Mouse (Mus musculus) hematopoietic stem cell, adult 5-6 weeks (primary cell): ENCODE data around the gene Rap1gap2. TPM values are rescaled to one million over a fixed set of nuclear protein-coding genes. Genes with fewer than 3 reads are reported as not detected.
"Not testable (repeated sequence)": the region's sequence is repeated elsewhere in the genome, so short reads cannot be mapped to it uniquely, and the experiment has no call there.

Source experiments
- ATAC-seq, 2 experiments: fragments of 125-278 bp in 1 of 2; replicated peaks in 1 of 2; 2 replicates each; pipeline ENCODE4 v1.8.0; 2016 to 2017; ENCODE audit warnings: inconsistent platforms in 2 of 2, mild to moderate bottlenecking in 2 of 2, moderate number of reproducible peaks in 2 of 2, low read depth in 1 of 2, moderate TSS enrichment in 1 of 2; ENCODE audit not compliant: low FRiP score in 2 of 2, poor library complexity in 2 of 2, severe bottlenecking in 2 of 2, insufficient read depth in 1 of 2, low TSS enrichment in 1 of 2
- total RNA-seq: library from RNA; stranded (forward); fragments of 172-1452, 232-1000 nt; gene quantifications from 2 replicates; pipeline ENCODE4 v1.2.3, GENCODE M21; 2017

Gene Rap1gap2
- total RNA-seq, 1 experiment from 2014 or later = 2.1 TPM

DNA sequence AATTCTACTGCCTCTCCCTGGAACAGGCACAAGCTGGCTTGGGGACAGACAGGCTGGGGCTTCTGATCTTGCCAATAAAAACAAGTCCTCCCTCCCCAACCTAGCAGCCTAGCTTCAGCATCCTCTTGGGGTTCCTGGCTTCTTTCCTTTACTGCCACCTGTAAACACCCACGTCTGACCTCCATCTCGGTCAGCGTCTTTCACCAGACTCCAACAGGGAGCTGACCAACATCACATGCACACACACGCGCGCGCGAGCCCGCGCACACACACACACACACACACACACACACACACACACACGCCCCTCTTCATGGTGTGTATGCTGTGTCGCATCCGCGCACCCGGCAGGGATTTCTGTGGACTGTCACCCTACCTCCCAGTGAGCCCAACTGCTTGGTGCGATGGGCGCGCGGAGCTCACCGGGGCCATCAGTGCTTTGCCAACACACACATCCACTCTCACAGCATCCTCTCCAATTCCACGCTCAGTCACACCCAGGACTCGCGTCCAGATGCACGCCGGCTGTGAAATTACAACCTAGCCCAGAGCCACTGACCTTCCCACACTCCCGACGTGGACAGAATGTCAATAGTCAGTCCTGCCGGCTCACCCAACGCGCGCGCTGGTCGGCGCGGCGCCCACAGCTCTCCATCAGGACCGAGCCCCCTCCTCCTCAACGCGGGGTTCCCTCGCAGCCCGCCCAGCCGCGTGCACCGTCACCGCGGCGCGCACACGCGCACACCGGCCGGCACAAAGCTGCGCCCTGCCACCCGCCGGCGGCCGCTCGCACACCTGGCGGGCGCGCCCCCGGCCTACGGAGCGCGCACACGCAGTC lies 21.1 kb downstream of the Rap1gap2 start:
- ATAC-seq = no peak

DNA sequence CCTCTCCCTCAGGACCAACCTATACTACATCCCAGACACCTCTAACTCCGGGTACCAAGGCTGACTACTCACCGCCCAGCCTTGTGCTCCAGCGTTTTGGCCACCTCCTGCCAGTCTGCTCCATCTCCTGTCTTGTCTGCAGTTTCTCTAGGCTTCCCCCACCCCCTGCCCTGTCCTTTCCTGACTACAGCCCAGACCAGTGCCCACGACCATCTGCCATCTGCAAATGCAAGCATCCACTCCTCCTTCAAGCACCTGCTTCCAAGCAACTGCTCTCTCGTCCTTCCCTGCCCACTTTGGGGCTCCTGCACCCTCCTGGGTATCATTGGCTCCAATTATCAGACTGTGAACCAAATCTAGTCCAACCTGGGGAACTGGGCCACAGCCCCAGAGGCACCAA lies 24.3 kb downstream of the Rap1gap2 start:
- no peak for ATAC-seq

DNA sequence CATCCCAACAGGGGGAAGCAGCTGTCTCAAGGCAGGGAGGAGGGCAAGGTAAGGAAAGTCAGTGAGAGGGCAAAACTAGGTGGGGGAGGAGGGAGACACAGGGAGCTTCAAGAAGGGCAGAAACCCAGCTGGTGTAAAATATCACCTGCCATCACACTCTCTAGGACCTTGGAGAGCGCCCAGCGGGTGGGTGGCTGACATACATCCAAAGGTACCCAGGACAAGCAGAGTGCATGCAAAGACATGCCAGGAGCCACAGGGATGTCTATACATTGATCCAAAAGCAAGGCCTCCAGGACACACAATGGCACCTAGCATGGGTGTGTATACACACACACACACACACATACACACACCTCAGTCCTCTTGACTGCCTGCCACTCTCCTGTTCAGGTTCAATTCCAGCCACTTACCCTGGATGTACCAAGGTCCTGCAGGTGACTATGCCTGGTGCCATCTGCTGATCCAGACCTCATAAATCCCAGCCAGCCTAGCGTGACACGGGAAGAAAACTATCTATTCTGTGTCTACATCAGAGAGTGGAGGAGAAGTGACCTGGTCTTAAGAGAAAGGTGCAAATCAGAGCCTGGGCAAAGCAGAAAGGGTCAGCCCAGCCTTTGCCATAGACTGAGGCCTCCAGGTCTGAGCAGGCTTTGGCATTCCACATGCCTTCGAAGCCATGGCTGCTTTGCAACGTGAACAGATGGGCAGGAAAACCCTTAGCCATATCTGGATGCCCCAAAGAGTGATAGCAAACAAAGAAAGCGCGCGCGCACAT lies 25.6 kb downstream of the Rap1gap2 start:
- peak; percentile 38 to 40; a peak in 3 of 4 replicates for ATAC-seq

DNA sequence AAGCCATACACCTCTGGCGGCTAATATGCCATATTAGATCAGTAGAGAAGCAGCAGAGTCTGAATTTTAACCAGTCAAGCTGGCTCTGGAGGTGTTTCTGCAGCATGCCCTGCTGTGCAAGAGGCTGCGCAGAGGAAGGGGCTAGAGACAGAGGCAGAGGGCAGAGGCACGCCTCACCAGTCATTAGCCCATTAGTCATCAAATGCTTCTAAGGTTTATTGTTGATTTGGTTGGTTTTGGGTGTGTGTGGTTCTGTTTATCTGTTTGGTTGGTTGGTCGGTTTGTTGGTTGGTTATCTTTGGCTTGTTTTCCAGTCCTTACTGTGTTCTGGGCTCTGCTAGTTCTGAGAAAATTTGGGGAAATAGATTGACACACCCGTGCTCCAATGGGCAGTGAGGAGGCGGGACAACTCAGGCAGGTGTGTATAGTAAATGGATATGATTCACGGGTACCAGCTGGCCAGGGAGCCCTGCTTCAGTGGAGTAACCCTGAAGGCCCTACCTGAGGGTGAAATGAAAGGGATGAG lies 26.8 kb downstream of the Rap1gap2 start:
- ATAC-seq = no peak

DNA sequence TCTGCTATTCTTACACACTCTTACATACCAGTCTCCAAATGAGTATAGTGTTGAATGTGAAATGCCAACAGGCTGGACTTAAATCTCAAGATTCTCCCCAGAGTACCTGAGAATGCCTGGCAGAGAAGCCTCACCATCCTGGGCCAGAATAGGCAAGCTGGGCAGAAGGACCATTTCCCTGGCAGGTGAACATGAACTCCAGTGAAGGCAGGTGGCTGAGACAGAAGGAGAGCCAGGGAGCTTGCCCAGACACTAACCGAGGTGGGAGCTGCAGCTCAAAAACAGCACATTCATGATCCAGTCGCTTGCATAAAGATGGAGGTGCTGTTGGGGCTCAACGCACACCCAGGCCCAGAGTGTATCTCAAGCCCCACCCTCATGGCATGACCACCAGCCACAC lies 28.3 kb downstream of the Rap1gap2 start:
- no peak for ATAC-seq

DNA sequence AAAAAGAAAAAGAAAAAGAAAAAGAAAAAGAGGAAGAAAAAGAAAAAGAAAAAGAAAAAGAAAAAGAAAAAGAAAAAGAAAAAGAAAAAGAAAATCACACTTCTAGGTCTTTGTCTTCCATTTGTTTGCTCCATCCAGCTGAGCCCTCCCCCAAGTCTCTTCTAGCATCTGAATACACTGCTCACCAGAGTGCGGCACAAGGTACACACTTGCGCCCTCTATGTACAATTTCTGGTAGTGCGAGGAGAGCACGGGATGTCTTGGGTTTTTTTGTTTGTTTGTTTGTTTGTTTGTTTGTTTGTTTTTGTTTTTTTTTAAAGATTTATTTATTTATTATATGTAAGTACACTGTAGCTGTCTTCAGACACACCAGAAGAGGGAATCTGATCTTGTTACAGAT lies 29.4 kb downstream of the Rap1gap2 start:
- not testable (repeated sequence) for ATAC-seq

DNA sequence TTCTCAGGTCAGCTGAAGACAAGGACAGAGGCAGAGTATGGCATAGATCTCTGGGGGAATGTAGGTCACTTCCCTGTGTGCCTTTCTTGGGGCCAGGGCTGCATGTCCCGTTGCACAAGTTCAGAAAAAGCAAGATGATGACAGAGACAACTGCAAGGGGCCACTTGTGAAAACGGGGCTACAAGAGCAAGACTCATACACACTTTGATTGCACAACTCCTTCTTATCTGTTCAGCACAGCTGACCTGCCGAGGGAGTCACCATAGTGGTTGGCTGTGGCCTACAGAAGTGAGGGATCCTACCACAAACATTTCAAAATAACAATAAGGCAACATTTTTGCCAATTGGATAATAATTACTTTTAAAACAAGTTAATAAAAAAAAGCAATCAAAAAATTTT lies 33.6 kb downstream of the Rap1gap2 start:
- peak; percentile 4 to 26; a peak in 1 of 4 replicates for ATAC-seq

DNA sequence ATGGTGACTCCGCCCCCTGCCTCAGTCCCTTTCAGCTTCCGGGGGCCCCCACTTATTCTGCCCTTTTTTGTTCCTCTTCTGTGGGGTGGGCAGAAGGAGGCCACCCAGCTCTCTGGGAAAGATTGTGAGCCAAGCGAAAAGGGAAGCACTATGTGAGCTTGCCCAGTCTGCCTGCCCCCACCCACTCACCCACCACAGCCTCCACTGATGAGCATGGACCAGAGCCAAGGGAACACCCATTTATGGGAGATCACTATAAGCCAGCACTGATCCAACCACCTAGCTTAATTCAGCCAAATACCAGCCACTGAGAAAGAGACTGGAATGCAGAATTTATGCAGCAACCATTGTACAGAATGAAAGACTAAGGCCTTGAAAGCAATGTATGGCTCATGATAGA lies 34.8 kb downstream of the Rap1gap2 start:
- ATAC-seq = peak; percentile 64 to 77

DNA sequence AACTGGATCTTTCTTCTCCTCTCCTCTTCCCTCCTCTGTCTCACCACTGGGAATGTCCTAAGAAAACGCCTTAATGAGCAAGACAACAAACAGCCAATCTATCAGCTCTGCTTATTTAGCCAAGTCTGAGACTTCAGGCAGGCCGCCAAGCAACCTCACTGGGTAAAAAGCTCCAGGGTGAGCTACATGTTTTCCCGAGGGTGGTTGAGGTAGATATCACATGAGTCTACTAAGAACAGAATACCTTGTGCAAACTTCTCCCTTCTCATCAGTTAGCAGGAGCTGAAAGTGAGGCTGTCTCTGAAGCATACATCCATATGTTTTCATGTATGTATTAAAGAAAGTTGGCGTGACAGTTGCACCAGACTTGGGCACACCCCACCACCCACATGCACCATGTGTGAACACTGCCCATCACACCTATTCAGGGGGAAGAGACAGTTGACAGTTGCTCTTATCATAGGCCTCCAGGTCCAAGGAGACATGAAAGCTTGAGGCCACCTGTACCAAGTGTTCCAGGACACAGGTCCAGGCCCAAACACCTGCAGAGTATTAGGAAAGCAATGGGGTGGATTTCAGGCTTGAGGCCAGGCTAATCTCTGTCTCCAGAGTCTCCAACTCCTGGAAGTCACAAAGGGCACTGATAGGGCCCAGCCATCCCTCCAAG lies 35.8 kb downstream of the Rap1gap2 start:
- ATAC-seq = no peak

DNA sequence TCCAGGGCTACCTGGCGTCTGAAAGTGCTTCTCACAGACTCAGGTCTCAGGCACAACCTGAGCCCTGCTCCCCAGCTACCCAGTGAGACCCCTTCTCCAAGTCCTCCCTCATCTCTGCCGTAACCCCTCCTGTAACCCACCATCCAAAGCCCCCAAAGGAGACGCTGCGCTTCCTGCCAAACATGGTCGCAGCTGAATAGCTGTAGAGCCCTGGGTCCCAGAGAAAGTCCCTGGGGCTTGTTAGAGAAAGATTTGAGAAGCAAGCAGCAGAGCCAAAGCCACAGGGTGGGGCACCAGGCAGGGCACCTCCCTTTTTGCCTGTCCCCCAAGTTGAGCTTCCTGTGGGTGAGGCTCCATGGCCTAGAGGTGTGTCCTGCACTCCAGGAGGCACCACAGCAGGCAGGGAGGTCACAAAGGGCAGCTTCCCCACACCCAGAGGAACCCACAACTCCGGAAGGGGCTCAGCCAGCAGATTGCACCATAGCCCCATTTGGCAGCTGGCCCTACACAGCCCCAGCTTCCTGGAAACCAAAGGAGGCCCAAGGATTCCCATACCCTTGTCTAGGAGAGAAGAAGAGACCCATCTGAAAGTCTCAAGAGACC lies 38.2 kb downstream of the Rap1gap2 start:
- ATAC-seq = peak; percentile 86 to 88

DNA sequence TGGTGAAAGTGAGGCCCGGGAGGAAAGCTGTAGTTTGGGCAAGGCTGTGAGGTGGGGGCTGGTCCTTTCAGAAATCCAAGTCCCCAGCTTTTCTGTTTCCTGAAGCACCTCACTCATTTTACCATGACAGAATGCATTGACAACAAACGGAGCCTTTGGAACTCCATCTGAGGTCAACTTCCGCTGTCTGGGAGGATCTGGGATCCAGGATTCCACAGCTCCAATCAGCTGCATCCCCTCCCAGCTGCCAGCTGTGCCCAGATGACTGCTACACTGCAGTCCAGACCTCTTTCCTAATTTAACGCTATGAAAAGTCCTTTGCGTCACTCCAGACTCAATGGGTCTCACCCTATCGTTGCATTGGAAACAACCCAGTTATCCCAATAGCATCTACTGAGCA lies 41.0 kb downstream of the Rap1gap2 start:
- no peak for ATAC-seq

DNA sequence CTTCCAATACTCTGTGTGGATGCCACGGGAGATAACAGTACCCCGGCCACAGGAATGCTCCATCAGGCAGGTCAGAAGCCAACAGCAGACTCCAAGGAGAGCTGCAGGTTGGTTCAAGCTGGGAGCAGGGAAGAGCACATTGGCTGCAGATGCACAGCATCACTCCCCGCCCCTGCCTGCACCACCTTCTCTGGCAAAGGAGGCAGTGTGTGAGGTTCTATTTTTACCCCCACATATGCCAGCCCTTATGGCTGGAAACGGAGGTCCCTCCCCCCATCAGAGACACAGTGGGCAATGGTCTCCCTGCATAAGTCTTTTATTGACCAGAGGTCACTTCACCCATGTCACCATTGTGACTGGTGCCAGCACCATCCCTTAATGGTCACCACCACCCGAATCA lies 42.3 kb downstream of the Rap1gap2 start:
- ATAC-seq = no peak

DNA sequence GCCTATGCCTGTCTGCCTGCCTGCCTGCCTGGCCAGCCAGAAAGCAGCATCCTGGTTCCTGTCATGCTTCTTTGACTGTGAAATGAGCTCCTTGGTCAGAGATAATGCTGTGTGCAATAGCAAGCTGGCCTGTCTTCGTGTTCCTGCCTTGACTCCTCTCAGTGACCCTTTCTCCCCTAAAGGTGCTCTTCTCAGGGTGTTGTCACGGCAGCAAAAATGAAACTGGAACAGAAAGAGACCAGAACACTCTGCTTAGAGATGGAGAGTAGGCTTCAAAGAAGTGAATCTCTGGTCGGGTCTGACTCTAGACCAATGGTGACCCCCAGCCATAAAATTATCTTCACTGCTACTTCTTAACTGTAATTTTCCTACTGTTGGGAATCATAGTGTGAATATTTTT lies 42.7 kb downstream of the Rap1gap2 start:
- ATAC-seq = no peak

DNA sequence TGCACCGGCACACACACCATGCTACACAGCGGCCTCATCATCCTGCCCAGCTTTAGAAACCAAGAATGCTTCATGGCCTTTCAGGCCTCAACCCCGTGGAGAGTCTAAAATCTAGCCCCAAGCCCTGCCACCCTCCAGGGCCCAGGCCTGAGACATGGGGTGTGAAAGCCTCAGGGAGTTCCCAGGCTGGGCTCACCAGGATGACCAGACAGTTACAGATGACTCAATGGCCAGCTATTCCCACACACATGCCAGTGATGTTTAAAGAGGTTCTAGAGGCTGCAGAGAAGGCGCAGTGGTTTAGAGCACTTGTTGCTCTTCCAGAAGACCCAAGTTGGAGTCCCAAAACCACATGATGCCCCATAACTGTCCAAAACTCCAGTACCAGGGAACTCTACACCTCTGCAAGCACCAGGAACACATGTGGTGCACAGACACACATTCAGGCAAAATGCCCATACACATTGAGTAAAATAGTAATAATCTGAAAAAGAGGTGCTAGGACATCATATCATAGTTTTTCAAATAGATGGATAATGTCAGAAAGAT lies 44.3 kb downstream of the Rap1gap2 start:
- ATAC-seq = no peak

DNA sequence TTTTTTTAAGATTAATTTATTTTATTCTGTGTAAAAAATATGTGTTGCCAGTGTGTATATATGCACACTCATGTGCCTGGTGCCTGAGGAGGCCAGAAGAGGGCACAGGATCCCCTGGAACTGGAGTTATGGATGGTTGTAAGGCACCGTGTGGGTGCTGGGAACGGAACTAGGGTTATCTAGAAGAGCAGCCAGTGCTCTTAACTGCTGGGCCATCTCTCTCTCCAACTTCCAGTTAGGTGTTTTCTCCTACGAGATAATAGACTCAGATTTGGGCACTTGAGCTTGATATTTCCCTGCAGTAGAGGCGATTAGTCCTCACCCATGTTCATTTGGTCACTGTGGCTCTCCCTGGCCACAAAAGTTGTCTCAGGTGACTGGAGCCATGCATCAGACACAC lies 49.3 kb downstream of the Rap1gap2 start:
- no peak for ATAC-seq

DNA sequence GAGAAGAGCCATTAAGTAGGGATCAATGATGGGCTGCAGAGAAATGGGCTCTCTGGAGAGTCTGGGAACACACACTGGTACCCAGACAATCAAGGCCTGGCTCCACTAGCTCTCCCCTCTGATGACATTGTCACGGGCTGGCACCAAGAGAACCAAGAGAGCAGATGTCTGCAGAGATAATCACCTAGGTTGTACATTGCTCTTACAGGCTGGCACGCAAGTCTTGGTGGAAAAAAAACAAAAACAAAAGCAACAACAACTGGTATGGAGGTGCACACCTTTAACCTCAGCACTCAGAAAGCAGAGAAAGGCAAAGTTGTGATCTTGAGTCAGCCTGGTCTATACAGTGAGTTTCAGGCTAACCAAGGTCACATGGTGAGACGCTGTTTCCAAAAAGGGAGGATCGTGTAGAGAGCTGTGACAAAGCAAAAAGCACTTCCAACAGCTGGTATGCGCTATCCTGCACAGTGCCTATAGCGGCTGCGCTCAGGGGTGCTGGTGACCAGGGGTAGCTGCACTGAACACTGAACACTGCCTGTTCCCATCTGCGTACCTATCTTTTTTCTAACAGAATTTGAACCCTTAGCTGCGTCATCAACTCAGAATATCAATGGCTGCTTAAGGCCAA lies 50.0 kb downstream of the Rap1gap2 start:
- 0 out of 4 replicates have a peak, but pooled peaks of 1 of the 2 experiments have one; percentile 4 for ATAC-seq
